Mouse (Mus musculus): ENCODE data around the gene Fah. TPM values are rescaled to one million over a fixed set of nuclear protein-coding genes. Genes with fewer than 3 reads are reported as not detected.

Fah gene
- total RNA-seq, 2 experiments from 2014 or later = 19.0 to 20.6 TPM

Other genes starting within 250 kb of the Fah start
- gene Arnt2, start 196.5 kb downstream of the Fah start, total RNA-seq (2021) = 100 to 1,000 TPM; 209 to 210 TPM
- gene Gm2115, start 77.8 kb downstream of the Fah start, total RNA-seq (2021) = 1 to 10 TPM in 1 of 2 experiments, under 1 TPM in 1; 0.82 to 1.1 TPM
- gene Zfand6, start 83.2 kb upstream of the Fah start, total RNA-seq (2021) = 10 to 100 TPM; 66.1 to 75.1 TPM
- not detected for gene Olfr291, start 246.8 kb upstream of the Fah start, total RNA-seq (2021)